Mouse (Mus musculus) heart, postnatal 0 days (tissue): ENCODE measurements around the gene Rxra. TPM values are rescaled to one million over a fixed set of nuclear protein-coding genes. Genes with fewer than 3 reads are reported as not detected.

Source experiments
- ATAC-seq: fragments of 200-750 bp; cut with Nextera tagmentation; 2 replicates; pipeline ENCODE4 v1.8.0; 2017; ENCODE audit warnings: low read depth, moderate number of reproducible peaks, moderate library complexity; ENCODE audit not compliant: insufficient read depth
- DNase-seq: peaks from one replicate; pipeline ENCODE4 v3.0.0-alpha.2; 2016; ENCODE audit warnings: low spot score
- H3K27ac ChIP-seq: fragments of 300-500 bp; sonication (generic); 2 replicates; pipeline ENCODE4 v1.5.1; 2014; ENCODE audit warnings: low read depth, mild to moderate bottlenecking
- H3K27me3 ChIP-seq: fragments of 300-500 bp; sonication (generic); 2 replicates; pipeline ENCODE4 v1.6.1; 2014; ENCODE audit warnings: low read length, mixed read lengths; ENCODE audit not compliant: control insufficient read depth, insufficient read depth
- H3K36me3 ChIP-seq: fragments of 300-500 bp; sonication (generic); replicated peaks from 2 replicates; pipeline ENCODE4 v1.6.1; 2014; ENCODE audit warnings: low read length, mixed read lengths; ENCODE audit not compliant: control insufficient read depth, insufficient read depth
- H3K4me1 ChIP-seq: fragments of 300-500 bp; sonication (generic); 2 replicates; pipeline ENCODE4 v1.6.1; 2014; ENCODE audit warnings: antibody characterized with exemption; ENCODE audit not compliant: control insufficient read depth, insufficient read depth
- H3K4me2 ChIP-seq: fragments of 300-500 bp; sonication (generic); 2 replicates; pipeline ENCODE4 v1.6.1; 2014; ENCODE audit warnings: low read depth, mild to moderate bottlenecking, low read length, moderate library complexity
- H3K4me3 ChIP-seq: fragments of 300-500 bp; sonication (generic); 2 replicates; pipeline ENCODE4 v1.5.1; 2014; ENCODE audit warnings: low read depth, low read length
- H3K9ac ChIP-seq: fragments of 300-500 bp; sonication (generic); replicated peaks from 2 replicates; pipeline ENCODE4 v1.6.1; 2014; ENCODE audit warnings: low read depth, low read length, mixed read lengths
- H3K9me3 ChIP-seq: fragments of 300-500 bp; sonication (generic); replicated peaks from 2 replicates; pipeline ENCODE4 v1.6.1; 2016; ENCODE audit warnings: low read length; ENCODE audit not compliant: control insufficient read depth
- CTCF ChIP-seq: IDR thresholded peaks from 2 replicates; pipeline ENCODE4 v1.5.1; 2016; ENCODE audit warnings: antibody characterized with exemption, control low read depth, low read depth
- EP300 ChIP-seq: IDR thresholded peaks from 2 replicates; pipeline ENCODE4 v1.6.1; 2016; ENCODE audit warnings: antibody characterized with exemption, low read depth
- WGBS: fragments of 180-500 bp; shearing (Covaris S2); extraction: QIAGEN DNeasy Blood & Tissue Kit; methylation state at CpG from one replicate; pipeline ENCODE4 v1.1.7; 2014; 5-methylcytosine and 5-hydroxymethylcytosine counted together
- polyA plus RNA-seq: library from polyadenylated mRNA; unstranded; fragments of >200 nt; fragmentation: Nextera tagmentation; extraction: Ambion mirVana; gene quantifications from 2 replicates; pipeline ENCODE4 v1.2.1, GENCODE M21; 2015
- total RNA-seq: library from RNA; depleted of rRNA; stranded (reverse); fragments of >200 nt; gene quantifications from 2 replicates; pipeline ENCODE4 v1.2.3, GENCODE M21; 2014; ENCODE audit warnings: low replicate concordance

Rxra gene
- total and polyA plus RNA-seq, 2 experiments from 2014 or later, result 5.5 to 56.9 TPM

DNA sequence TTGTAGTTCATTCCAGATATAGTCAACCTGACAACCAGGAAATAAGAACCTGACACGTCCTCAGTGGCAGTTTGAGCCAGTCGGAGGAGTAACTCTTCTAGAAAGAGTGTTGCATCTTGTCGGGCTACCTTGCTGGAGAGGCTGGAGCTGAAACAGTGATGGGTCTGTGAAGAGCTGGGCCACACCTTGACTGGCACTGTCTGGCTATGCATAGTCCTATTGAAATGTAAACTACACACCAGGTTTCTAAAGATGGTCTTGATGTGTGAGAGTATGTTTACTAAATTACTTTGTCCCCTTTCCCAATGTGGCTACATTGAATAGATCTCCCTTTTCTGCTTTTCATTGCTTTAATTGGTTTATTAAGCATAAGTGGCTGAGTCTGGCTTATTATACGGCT lies 115.3 kb downstream of the Rxra start:
- 0 out of 2 replicates have a peak, but pooled peaks cover under 1% of the 10 kb centered on the region for H3K27me3 ChIP-seq
- ATAC-seq (no peak), DNase-seq (no peak)
- H3K4me3 ChIP-seq, result no peak overlapping the region
- no peak for TF ChIP-seq CTCF
- TF ChIP-seq EP300, result no peak
- H3K9me3 ChIP-seq, result no peaks in the 10 kb centered on the region
- no peaks in the 10 kb centered on the region for H3K4me1 ChIP-seq
- no peaks in the 10 kb centered on the region for H3K36me3 ChIP-seq
- no peak overlapping the region for H3K9ac ChIP-seq
- no peak overlapping the region for H3K27ac ChIP-seq
- no peak overlapping the region for H3K4me2 ChIP-seq
- WGBS, result 83% methylated on average over 4 of the region's 4 CpGs

DNA sequence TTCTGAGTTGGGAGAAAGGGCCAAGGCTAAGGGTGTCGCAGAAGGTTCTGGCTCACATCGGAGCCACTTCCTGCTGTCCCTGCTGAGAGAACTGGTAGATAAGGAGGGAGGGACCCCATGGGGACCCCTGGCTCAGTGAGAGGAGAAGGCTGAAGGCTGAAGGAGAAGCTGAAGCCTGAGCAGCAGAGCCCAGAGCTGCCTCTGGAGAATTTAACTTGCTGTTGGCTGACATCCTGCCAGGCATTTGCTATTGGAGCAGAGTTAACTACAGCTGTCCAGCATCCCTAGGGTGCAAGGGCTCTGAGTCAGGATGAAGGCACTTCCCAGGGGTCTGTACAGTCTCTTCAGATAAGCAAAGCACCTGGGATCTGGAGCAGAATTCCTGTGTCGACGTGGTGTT lies 122.8 kb downstream of the Rxra start:
- Histone ChIP-seq H3K9ac (no peak overlapping the region), H3K27me3 (no peaks in the 10 kb centered on the region), H3K27ac (peak overlapping the region; percentile 14), H3K9me3 (no peaks in the 10 kb centered on the region), H3K4me1 (peaks cover 4% of the 10 kb centered on the region; the same call in 1 of the 2 replicates), H3K4me2 (no peak overlapping the region), H3K4me3 (no peak overlapping the region), H3K36me3 (no peaks in the 10 kb centered on the region)
- 18% methylated on average over 4 of the region's 4 CpGs for WGBS
- DNase-seq (peak; percentile 50), ATAC-seq (peak; percentile 68)
- no peak for TF ChIP-seq CTCF
- TF ChIP-seq EP300, result no peak

DNA sequence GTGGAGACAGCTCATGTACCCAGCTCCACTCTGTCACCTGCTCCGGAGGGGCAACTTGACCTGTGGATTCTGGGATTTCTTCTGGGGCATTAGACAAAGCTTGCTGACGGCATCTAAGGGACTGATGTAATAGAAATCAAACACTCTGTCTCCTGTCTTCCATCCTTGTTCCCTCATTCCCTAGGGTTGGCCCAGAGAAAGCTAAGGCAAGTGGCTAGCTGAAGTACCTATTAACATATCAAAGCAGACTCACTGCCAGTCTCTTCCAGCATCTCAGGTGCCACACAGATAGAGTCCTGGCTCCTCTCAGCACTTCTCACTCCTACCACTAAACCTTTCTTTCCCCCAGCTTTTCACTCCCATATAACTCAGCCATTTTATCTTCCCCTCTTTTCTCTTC lies 124.8 kb downstream of the Rxra start:
- DNase-seq (no peak), ATAC-seq (no peak)
- Histone ChIP-seq H3K27ac (no peak overlapping the region), H3K4me2 (no peak overlapping the region), H3K27me3 (no peaks in the 10 kb centered on the region), H3K4me1 (peaks cover 4% of the 10 kb centered on the region; the same call in 1 of the 2 replicates), H3K9ac (no peak overlapping the region), H3K9me3 (no peaks in the 10 kb centered on the region), H3K36me3 (no peaks in the 10 kb centered on the region), H3K4me3 (no peak overlapping the region)
- no peak for TF ChIP-seq CTCF
- no peak for TF ChIP-seq EP300
- 91% methylated on average over 2 of the region's 2 CpGs for WGBS

DNA sequence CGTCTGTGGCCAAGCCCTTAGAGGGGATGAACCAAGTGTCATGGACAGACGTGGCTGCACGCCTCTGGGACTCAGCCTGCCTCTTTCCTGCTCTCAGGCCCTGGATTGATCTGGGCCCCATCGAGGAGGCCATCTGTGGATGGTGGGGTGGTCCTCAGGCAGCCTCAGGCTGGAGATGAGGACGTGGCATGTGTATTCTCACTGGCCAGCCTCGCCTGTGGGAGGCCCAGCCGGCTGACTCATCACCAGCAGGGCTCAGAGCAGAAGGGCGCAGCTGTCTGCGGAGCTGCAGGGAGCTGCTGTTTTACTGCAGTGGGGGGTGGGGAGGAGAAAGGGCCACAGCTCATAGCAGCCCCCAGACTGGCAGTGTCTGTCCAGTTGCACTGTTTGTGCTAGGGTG lies 126.3 kb downstream of the Rxra start:
- H3K4me2 ChIP-seq, result no peak overlapping the region
- ATAC-seq, result peak; percentile 55
- H3K9me3 ChIP-seq, result no peaks in the 10 kb centered on the region
- 26% methylated on average over 9 of the region's 9 CpGs for WGBS
- H3K36me3 ChIP-seq, result no peaks in the 10 kb centered on the region
- peaks cover 4% of the 10 kb centered on the region; the same call in 1 of the 2 replicates for H3K4me1 ChIP-seq
- no peak overlapping the region for H3K4me3 ChIP-seq
- no peaks in the 10 kb centered on the region for H3K27me3 ChIP-seq
- TF ChIP-seq CTCF (no peak), EP300 (no peak)
- H3K27ac ChIP-seq, result peak overlapping the region; percentile 13; the same call in 1 of the 2 replicates
- DNase-seq, result peak; percentile 27
- no peak overlapping the region for H3K9ac ChIP-seq

DNA sequence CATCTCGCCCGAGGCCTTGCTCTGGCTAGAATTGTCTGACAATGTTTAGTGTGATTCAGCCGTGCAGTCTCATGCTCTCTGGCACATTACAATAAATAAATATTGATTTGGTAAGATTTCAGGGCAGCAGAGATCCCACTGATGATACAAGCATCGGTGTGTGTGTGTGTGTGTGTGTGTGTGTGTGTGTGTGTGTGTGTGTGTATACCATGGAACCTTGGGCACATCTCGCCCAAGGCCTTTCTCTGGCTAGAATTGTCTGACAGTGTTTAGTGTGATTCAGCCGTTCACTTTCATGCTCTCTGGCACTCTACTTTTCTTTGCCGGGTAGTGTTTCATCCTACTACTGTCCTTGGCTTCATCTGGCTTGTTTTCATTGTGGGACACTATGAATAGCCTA lies 130.5 kb downstream of the Rxra start:
- no peak overlapping the region for H3K4me3 ChIP-seq
- TF ChIP-seq CTCF, result no peak
- no peak for TF ChIP-seq EP300
- ATAC-seq (no peak), DNase-seq (no peak)
- H3K27me3 ChIP-seq, result no peaks in the 10 kb centered on the region
- no peaks in the 10 kb centered on the region for H3K36me3 ChIP-seq
- H3K27ac ChIP-seq, result no peak overlapping the region
- no peaks in the 10 kb centered on the region for H3K9me3 ChIP-seq
- WGBS, result 85% methylated on average over 7 of the region's 7 CpGs
- H3K4me2 ChIP-seq, result no peak overlapping the region
- H3K9ac ChIP-seq, result no peak overlapping the region
- H3K4me1 ChIP-seq, result no peaks in the 10 kb centered on the region

DNA sequence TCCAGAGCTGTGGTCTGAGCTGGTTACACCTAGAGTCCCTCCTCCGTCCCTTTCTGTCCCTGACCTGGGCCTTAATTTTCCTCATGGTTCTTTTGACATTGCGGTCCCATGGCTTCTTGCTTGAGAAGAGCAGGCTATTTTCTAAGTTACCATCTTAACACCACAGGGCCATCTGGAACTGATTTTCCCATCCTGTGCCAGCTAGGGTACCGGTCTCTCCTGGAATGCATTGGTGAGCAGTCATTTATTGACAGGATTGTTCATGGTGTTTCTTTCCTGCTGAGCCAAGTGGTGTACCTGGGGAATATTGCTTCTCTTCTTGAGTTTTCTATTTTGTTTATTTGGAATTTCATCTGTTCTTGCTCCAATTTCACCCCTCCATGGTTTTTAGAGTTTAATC lies 131.4 kb downstream of the Rxra start:
- Histone ChIP-seq H3K4me3 (no peak overlapping the region), H3K9me3 (no peaks in the 10 kb centered on the region), H3K36me3 (no peaks in the 10 kb centered on the region), H3K4me2 (no peak overlapping the region), H3K9ac (no peak overlapping the region), H3K27ac (no peak overlapping the region), H3K27me3 (no peaks in the 10 kb centered on the region), H3K4me1 (no peaks in the 10 kb centered on the region)
- ATAC-seq (no peak), DNase-seq (no peak)
- TF ChIP-seq CTCF, result no peak
- no peak for TF ChIP-seq EP300
- WGBS, result 93% methylated on average over 3 of the region's 3 CpGs
